In the genomic region with DNA sequence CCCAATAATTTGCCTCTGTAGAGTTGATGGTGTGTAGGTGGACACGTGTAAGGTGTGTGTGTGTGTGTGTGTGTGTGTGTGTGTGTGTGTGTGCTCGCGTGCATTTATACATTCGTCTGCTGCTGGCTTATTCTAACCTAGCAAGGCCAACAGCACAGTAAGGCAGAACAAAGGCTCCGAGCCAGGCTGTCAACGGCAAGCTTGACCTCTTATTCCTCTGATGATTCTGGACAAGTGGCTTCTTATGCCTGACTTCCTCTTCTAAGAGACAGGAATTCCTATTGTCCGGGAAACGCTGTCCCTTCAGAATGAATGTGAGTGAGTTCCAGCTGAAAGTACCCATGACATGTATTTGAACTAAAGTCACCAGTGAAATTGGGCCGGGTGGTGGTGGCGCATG, we compare ENCODE assay signal across 11 mouse cellular contexts.
DNase-seq lines count a peak whose midpoint lies in the region; ATAC-seq and TF ChIP-seq lines count a peak whose summit lies in the region.
"Had no signal": no experiment of that assay in that cellular context is flagged by ENCODE, and none has a peak within 500 bp of the region (broad histone marks: within the 10 kb centered on the region; RNA-seq: fewer than 3 reads in every experiment).

No protein-coding gene starts in this region.

- no peak for TF ChIP-seq CTCF in midbrain, postnatal 0 days (IDR thresholded peaks at IDR 0.05)

- no peaks in the 10 kb centered on the region for H3K36me3 ChIP-seq in hindbrain, embryonic 10.5 days
- no peaks in the 10 kb centered on the region for H3K36me3 ChIP-seq in hindbrain, embryonic 14.5 days (replicated peaks; ENCODE audit: control insufficient read depth, insufficient read depth)
- H3K36me3 ChIP-seq in midbrain, embryonic 10.5 days, result no peaks in the 10 kb centered on the region
- H3K36me3 ChIP-seq in midbrain, embryonic 13.5 days, result no peaks in the 10 kb centered on the region
- no peaks in the 10 kb centered on the region for H3K36me3 ChIP-seq in embryonic facial prominence, embryonic 15.5 days
- H3K36me3 ChIP-seq in midbrain, postnatal 0 days (ENCODE audit: insufficient read depth, low read length), result no peaks in the 10 kb centered on the region

- WGBS in hindbrain, embryonic 10.5 days, result 26% methylated on average over 10 of the region's 10 CpGs
- WGBS in hindbrain, embryonic 14.5 days, result 14% methylated on average over 10 of the region's 10 CpGs
- 40% methylated on average over 10 of the region's 10 CpGs for WGBS in midbrain, embryonic 10.5 days
- 27% methylated on average over 10 of the region's 10 CpGs for WGBS in midbrain, embryonic 13.5 days
- WGBS in embryonic facial prominence, embryonic 15.5 days, result 66% methylated on average over 10 of the region's 10 CpGs
- WGBS in midbrain, postnatal 0 days, result 38% methylated on average over 10 of the region's 10 CpGs

- H3K4me3 ChIP-seq in hindbrain, embryonic 10.5 days, result no peak overlapping the region
- no peak overlapping the region for H3K4me3 ChIP-seq in hindbrain, embryonic 14.5 days (replicated peaks; ENCODE audit: low read length)
- H3K4me3 ChIP-seq in midbrain, embryonic 10.5 days, result no peak overlapping the region
- no peak overlapping the region for H3K4me3 ChIP-seq in midbrain, embryonic 13.5 days (replicated peaks)
- H3K4me3 ChIP-seq in embryonic facial prominence, embryonic 15.5 days (replicated peaks), result no peak overlapping the region
- no peak overlapping the region for H3K4me3 ChIP-seq in midbrain, postnatal 0 days (ENCODE audit: low read depth, low read length)

- H3K9ac ChIP-seq in hindbrain, embryonic 14.5 days, result no peak overlapping the region
- H3K9ac ChIP-seq in midbrain, embryonic 13.5 days (replicated peaks), result no peak overlapping the region
- no peak overlapping the region for H3K9ac ChIP-seq in embryonic facial prominence, embryonic 15.5 days
- H3K9ac ChIP-seq in midbrain, postnatal 0 days (replicated peaks; ENCODE audit: low read length, poor library complexity, severe bottlenecking), result no peak overlapping the region

- no peak overlapping the region for H3K4me2 ChIP-seq in hindbrain, embryonic 14.5 days (replicated peaks)
- H3K4me2 ChIP-seq in midbrain, embryonic 13.5 days (replicated peaks), result no peak overlapping the region
- H3K4me2 ChIP-seq in embryonic facial prominence, embryonic 15.5 days (replicated peaks), result 0 out of 2 replicates have a peak overlapping the region, but pooled peaks have one; percentile 2
- no peak overlapping the region for H3K4me2 ChIP-seq in midbrain, postnatal 0 days (ENCODE audit: low read depth, low read length, poor library complexity, severe bottlenecking)

- peak; percentile 63 for DNase-seq in hindbrain, embryonic 10.5 days (ENCODE audit: low spot score)
- no peak for DNase-seq in hindbrain, embryonic 14.5 days (ENCODE audit: low spot score)
- DNase-seq in midbrain, embryonic 10.5 days (ENCODE audit: low spot score), result peak; percentile 32
- peak; percentile 37 for DNase-seq in midbrain, postnatal 0 days (ENCODE audit: low spot score)
- DNase-seq in adrenal gland, postnatal 36 days, result no peak
- DNase-seq in gastrocnemius, adult 18-20 months (ENCODE audit: low spot score), result no peak
- DNase-seq: adrenal gland, postnatal 25 days; cerebellum, adult 9-10 months had no signal

- ATAC-seq in hindbrain, embryonic 14.5 days (ENCODE audit: low FRiP score), result no peak; the same call in 1 of the 2 replicates
- no peak for ATAC-seq in midbrain, embryonic 13.5 days
- ATAC-seq in embryonic facial prominence, embryonic 15.5 days (ENCODE audit: insufficient number of reproducible peaks, low FRiP score, low TSS enrichment, low read depth), result no peak
- ATAC-seq in midbrain, postnatal 0 days (ENCODE audit: low FRiP score), result no peak
- ATAC-seq: CD4-positive, CD25-positive, alpha-beta regulatory T cell, adult 4 months had no signal

- peaks cover 42% of the 10 kb centered on the region for H3K4me1 ChIP-seq in hindbrain, embryonic 10.5 days (replicated peaks)
- peaks cover 9% of the 10 kb centered on the region; the same call in 1 of the 2 replicates for H3K4me1 ChIP-seq in hindbrain, embryonic 14.5 days (replicated peaks; ENCODE audit: control insufficient read depth, insufficient read depth, low read length)
- H3K4me1 ChIP-seq in midbrain, embryonic 10.5 days, result peaks cover 50% of the 10 kb centered on the region
- peaks cover 17% of the 10 kb centered on the region for H3K4me1 ChIP-seq in midbrain, embryonic 13.5 days (replicated peaks)
- peaks cover 33% of the 10 kb centered on the region for H3K4me1 ChIP-seq in embryonic facial prominence, embryonic 15.5 days
- no peaks in the 10 kb centered on the region for H3K4me1 ChIP-seq in midbrain, postnatal 0 days (ENCODE audit: insufficient read depth, low read length)

- no peaks in the 10 kb centered on the region for H3K9me3 ChIP-seq in hindbrain, embryonic 10.5 days
- no peaks in the 10 kb centered on the region for H3K9me3 ChIP-seq in hindbrain, embryonic 14.5 days (ENCODE audit: control insufficient read depth, low read length)
- no peaks in the 10 kb centered on the region for H3K9me3 ChIP-seq in midbrain, embryonic 10.5 days (replicated peaks)
- no peaks in the 10 kb centered on the region for H3K9me3 ChIP-seq in midbrain, embryonic 13.5 days
- H3K9me3 ChIP-seq in embryonic facial prominence, embryonic 15.5 days (replicated peaks), result no peaks in the 10 kb centered on the region
- H3K9me3 ChIP-seq in midbrain, postnatal 0 days (ENCODE audit: low read length), result no peaks in the 10 kb centered on the region

- H3K27ac ChIP-seq in hindbrain, embryonic 10.5 days, result peak overlapping the region; percentile 67
- no peak overlapping the region for H3K27ac ChIP-seq in hindbrain, embryonic 14.5 days
- H3K27ac ChIP-seq in midbrain, embryonic 10.5 days (replicated peaks), result peak overlapping the region; percentile 60; the same call in 1 of the 2 replicates
- H3K27ac ChIP-seq in midbrain, embryonic 13.5 days, result no peak overlapping the region; the same call in 1 of the 2 replicates
- H3K27ac ChIP-seq in embryonic facial prominence, embryonic 15.5 days (replicated peaks), result no peak overlapping the region
- no peak overlapping the region for H3K27ac ChIP-seq in midbrain, postnatal 0 days (ENCODE audit: low read depth, low read length)

- peaks cover 59% of the 10 kb centered on the region for H3K27me3 ChIP-seq in hindbrain, embryonic 10.5 days (ENCODE audit: insufficient read depth, poor library complexity, severe bottlenecking)
- H3K27me3 ChIP-seq in hindbrain, embryonic 14.5 days (ENCODE audit: control insufficient read depth, insufficient read depth, low read length), result no peaks in the 10 kb centered on the region
- H3K27me3 ChIP-seq in midbrain, embryonic 10.5 days (ENCODE audit: low read depth, poor library complexity, severe bottlenecking), result peaks cover 87% of the 10 kb centered on the region
- H3K27me3 ChIP-seq in midbrain, embryonic 13.5 days, result peaks cover 29% of the 10 kb centered on the region
- H3K27me3 ChIP-seq in embryonic facial prominence, embryonic 15.5 days, result no peaks in the 10 kb centered on the region
- H3K27me3 ChIP-seq in midbrain, postnatal 0 days (ENCODE audit: insufficient read depth, low read length), result no peaks in the 10 kb centered on the region

Comparison
In these comparisons a context has a peak if more than half of its experiments do, and no peak if none do; other contexts are left out.
1. DNase-seq: peak in hindbrain, embryonic 10.5 days (single experiment), midbrain, embryonic 10.5 days (single experiment) and midbrain, postnatal 0 days (single experiment); none in hindbrain, embryonic 14.5 days (single experiment), adrenal gland, postnatal 36 days (0 of 2) and gastrocnemius, adult 18-20 months (single experiment).
2. H3K27ac ChIP-seq: peak in hindbrain, embryonic 10.5 days (single experiment) and midbrain, embryonic 10.5 days (single experiment); none in hindbrain, embryonic 14.5 days (single experiment), midbrain, embryonic 13.5 days (single experiment), embryonic facial prominence, embryonic 15.5 days (single experiment) and midbrain, postnatal 0 days (single experiment).